Mouse (Mus musculus) liver, postnatal 0 days (tissue): Measurements from ENCODE around the gene Trim80.

Experiments
- CTCF ChIP-seq: sonication (generic); IDR thresholded peaks from 2 replicates; pipeline ENCODE4 v1.5.1; 2016; ENCODE audit warnings: antibody characterized with exemption, low read depth
- EP300 ChIP-seq: IDR thresholded peaks from 2 replicates; pipeline ENCODE4 v1.6.1; 2016; ENCODE audit warnings: antibody characterized with exemption, low read depth, mild to moderate bottlenecking

DNA sequence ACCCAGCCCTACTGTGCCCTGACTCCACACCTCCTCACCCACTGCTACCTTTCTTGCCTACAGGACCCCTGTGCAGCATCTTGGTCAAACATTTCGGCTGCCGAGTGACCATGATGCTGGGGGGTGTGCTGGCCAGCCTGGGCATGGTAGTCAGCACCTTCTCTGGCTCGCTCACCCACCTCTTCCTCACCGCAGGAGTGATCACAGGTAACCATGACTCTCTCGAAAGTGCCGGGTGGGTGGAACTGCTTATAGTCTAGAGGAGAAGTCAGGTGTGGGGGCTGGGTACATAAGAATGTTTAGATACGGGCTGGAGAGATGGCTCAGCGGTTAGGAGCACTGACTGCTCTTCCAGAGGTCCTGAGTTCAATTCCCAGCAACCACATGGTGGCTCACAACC is 24.5 kb downstream of the Trim80 start:
- TF ChIP-seq EP300: no peak
- TF ChIP-seq CTCF: no peak
